8 mouse cellular contexts compared by ENCODE assay signal in the genomic region with DNA sequence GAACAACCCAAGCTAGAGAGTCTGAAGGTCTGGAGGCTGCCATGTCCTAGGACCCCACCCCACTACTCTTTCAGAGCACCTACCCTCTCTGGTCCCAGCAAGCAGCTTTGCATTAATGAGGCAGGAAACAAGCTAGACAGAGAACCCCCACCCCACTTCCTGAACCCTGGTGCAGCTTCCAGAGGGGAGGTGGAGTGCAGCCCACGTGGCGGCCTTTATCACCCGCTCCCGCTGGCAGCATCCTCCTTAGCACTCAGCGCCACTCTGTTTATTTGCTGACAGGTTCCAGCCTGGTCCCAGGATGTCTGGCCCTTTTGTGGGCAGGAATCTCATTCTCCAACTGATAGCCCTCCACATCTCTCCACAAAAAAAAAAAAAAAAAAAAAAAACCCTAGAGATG. TPM values are rescaled to one million over a fixed set of nuclear protein-coding genes. Genes with fewer than 3 reads are reported as not detected.
A peak's percentile ranks its signal among the peaks of the same experiment; 100 is the strongest.
DNase-seq lines count a peak whose midpoint lies in the region; ATAC-seq and TF ChIP-seq lines count a peak whose summit lies in the region.
"Had no signal": no experiment of that assay in that cellular context is flagged by ENCODE, and none has a peak within 500 bp of the region (broad histone marks: within the 10 kb centered on the region; RNA-seq: fewer than 3 reads in every experiment).

No protein-coding gene starts in this region.

- H3K9me3 ChIP-seq in heart, embryonic 13.5 days = no peaks in the 10 kb centered on the region
- no peaks in the 10 kb centered on the region for H3K9me3 ChIP-seq in limb, embryonic 14.5 days (ENCODE audit: control insufficient read depth, low read length)
- H3K9me3 ChIP-seq: hindbrain, embryonic 15.5 days had no signal

- no peak for TF ChIP-seq POLR2A in limb, embryonic 14.5 days (IDR thresholded peaks at IDR 0.05; ENCODE audit: borderline replicate concordance, extremely low read depth, insufficient read depth, insufficient read length)

- H3K36me3 ChIP-seq in heart, embryonic 13.5 days = no peaks in the 10 kb centered on the region
- no peaks in the 10 kb centered on the region for H3K36me3 ChIP-seq in limb, embryonic 14.5 days (ENCODE audit: control insufficient read depth, insufficient read depth, low read length)
- H3K36me3 ChIP-seq: hindbrain, embryonic 15.5 days had no signal

- peak overlapping the region; percentile 93 for H3K27ac ChIP-seq in heart, embryonic 13.5 days (replicated peaks)
- H3K27ac ChIP-seq in limb, embryonic 14.5 days (replicated peaks; ENCODE audit: low read depth, low read length) = no peak overlapping the region
- H3K27ac ChIP-seq: hindbrain, embryonic 15.5 days had no signal

- peak; percentile 35; the same call in 1 of the 2 replicates for ATAC-seq in heart, embryonic 13.5 days (ENCODE audit: extremely low read depth, insufficient number of reproducible peaks, low FRiP score, low TSS enrichment)
- no peak for ATAC-seq in limb, embryonic 14.5 days (ENCODE audit: low FRiP score, low read depth)

- WGBS in heart, embryonic 13.5 days = 7% methylated on average over 5 of the region's 5 CpGs
- whole genome bisulfite sequencing in limb, embryonic 14.5 days = 21% methylated on average over 5 of the region's 5 CpGs

- DNase-seq in CD4-positive, CD25-positive, alpha-beta regulatory T cell, adult 2 months (ENCODE audit: low read depth, low spot score) = peak; percentile 80
- DNase-seq in T-cell, adult 2 months (ENCODE audit: low spot score) = peak; percentile 65
- DNase-seq in limb, embryonic 14.5 days (ENCODE audit: low spot score) = peak; percentile 17
- no peak for DNase-seq in ovary, postnatal 36 days (ENCODE audit: low spot score)
- no peak for DNase-seq in spleen, postnatal 4 days (ENCODE audit: low spot score in 2 of 2)
- DNase-seq in urinary bladder, postnatal 36 days (ENCODE audit: low spot score in 2 of 2) = no peak

- H3K4me2 ChIP-seq in heart, embryonic 13.5 days = peak overlapping the region; percentile 33
- no peak overlapping the region for H3K4me2 ChIP-seq in limb, embryonic 14.5 days (replicated peaks; ENCODE audit: low read depth, low read length, severe bottlenecking)
- H3K4me2 ChIP-seq: hindbrain, embryonic 15.5 days had no signal

- H3K9ac ChIP-seq in heart, embryonic 13.5 days = peak overlapping the region; percentile 70
- no peak overlapping the region for H3K9ac ChIP-seq in limb, embryonic 14.5 days (ENCODE audit: low read depth, low read length, severe bottlenecking)
- H3K9ac ChIP-seq: hindbrain, embryonic 15.5 days had no signal

- peaks cover 96% of the 10 kb centered on the region for H3K4me1 ChIP-seq in heart, embryonic 13.5 days
- H3K4me1 ChIP-seq in limb, embryonic 14.5 days (ENCODE audit: control insufficient read depth, insufficient read depth, low read length) = peaks cover 31% of the 10 kb centered on the region

- H3K27me3 ChIP-seq in heart, embryonic 13.5 days (replicated peaks) = no peaks in the 10 kb centered on the region
- no peaks in the 10 kb centered on the region for H3K27me3 ChIP-seq in limb, embryonic 14.5 days (ENCODE audit: control insufficient read depth, insufficient read depth, low read length)
- H3K27me3 ChIP-seq: hindbrain, embryonic 15.5 days had no signal

- H3K4me3 ChIP-seq in heart, embryonic 13.5 days = no peak overlapping the region
- no peak overlapping the region for H3K4me3 ChIP-seq in limb, embryonic 14.5 days (replicated peaks; ENCODE audit: low read length)
- H3K4me3 ChIP-seq: hindbrain, embryonic 15.5 days had no signal

RNA-seq across cellular contexts. Expression of a gene that starts 38.3 kb away (rescaled TPM):
- polyA plus RNA-seq in heart, embryonic 13.5 days (2015; fragmentation: Nextera tagmentation; extraction: Ambion mirVana) = 17.3 and 18.2 TPM in 2 replicates
- polyA plus RNA-seq in limb, embryonic 14.5 days (2012; rRNA removed) = 9.9 and 10.9 TPM in 2 replicates
- 8.7 and 11.0 TPM in 2 replicates for polyA plus RNA-seq in limb, embryonic 14.5 days (2014; fragmentation: Nextera tagmentation; extraction: Ambion mirVana)

RNA-seq across cellular contexts. Expression of a gene that starts 44.8 kb away (rescaled TPM):
- polyA plus RNA-seq in heart, embryonic 13.5 days (2015; fragmentation: Nextera tagmentation; extraction: Ambion mirVana) = 0.55 and 0.88 TPM in 2 replicates
- polyA plus RNA-seq in limb, embryonic 14.5 days (2012; rRNA removed) = 1.3 and 2.2 TPM in 2 replicates
- polyA plus RNA-seq in limb, embryonic 14.5 days (2014; fragmentation: Nextera tagmentation; extraction: Ambion mirVana) = 1.00 and 1.6 TPM in 2 replicates

Comparison
In these comparisons a context has a peak if more than half of its experiments do, and no peak if none do; other contexts are left out.
1. DNase-seq: peak in CD4-positive, CD25-positive, alpha-beta regulatory T cell, adult 2 months (single experiment), T-cell, adult 2 months (single experiment) and limb, embryonic 14.5 days (single experiment); none in ovary, postnatal 36 days (single experiment), spleen, postnatal 4 days (0 of 2) and urinary bladder, postnatal 36 days (0 of 2).